ENCODE assay signal across 30 mouse cellular contexts in the genomic region with DNA sequence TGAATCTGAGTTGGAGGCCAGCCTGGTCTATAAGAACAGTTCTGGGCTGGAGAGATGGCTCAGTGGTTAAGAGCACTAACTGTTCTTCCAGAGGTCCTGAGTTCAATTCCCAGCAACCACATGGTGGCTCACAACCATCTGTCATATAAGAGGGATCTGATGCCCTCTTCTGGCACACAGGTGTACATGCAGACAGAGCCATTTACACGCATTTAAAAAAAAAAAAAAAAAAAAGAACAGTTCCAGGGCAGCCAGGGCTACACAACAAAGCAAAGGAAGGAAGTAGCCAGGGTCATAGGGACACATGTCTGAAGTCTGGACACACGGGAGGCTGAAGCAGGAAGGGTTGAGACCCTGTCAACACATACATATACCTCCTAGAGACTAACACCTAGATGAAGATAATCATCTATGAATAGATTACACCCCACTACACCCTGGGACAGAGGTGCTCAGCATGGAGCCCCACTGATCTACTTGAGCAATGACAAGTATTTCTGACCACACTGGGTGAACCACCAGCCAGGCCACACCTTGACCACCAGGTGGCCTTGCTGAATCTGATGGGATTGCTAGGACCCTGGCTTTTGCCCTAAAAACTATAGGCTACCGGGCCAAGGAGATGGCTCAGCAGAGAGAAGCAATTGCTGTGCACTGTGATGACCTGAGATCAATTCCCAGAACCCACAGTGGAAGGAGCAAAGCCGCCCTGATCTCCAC. TPM values are rescaled to one million over a fixed set of nuclear protein-coding genes. Genes with fewer than 3 reads are reported as not detected.
DNase-seq lines count a peak whose midpoint lies in the region; ATAC-seq and TF ChIP-seq lines count a peak whose summit lies in the region.
"Had no signal": no experiment of that assay in that cellular context is flagged by ENCODE, and none has a peak within 500 bp of the region (broad histone marks: within the 10 kb centered on the region; RNA-seq: fewer than 3 reads in every experiment).

No protein-coding gene starts in this region.

- 74% methylated on average over 4 of the region's 4 CpGs for WGBS in kidney, postnatal 0 days

- H3K36me3 ChIP-seq in kidney, postnatal 0 days (ENCODE audit: insufficient read depth, low read length): no peaks in the 10 kb centered on the region
- peaks cover 0 to 36% of the 10 kb centered on the region in 2 experiments for H3K36me3 ChIP-seq in CH12.LX (replicated peaks in 1 of 2; ENCODE audit: control insufficient read depth in 1 of 2, insufficient read depth in 1 of 2, low read length in 1 of 2)
- H3K36me3 ChIP-seq in E14TG2a.4 (ENCODE audit: insufficient read depth, low read length): peaks cover 11% of the 10 kb centered on the region
- H3K36me3 ChIP-seq: embryonic facial prominence, embryonic 12.5 days; forebrain, embryonic 15.5 days; intestine, embryonic 15.5 days; stomach, embryonic 15.5 days had no signal

- no peak for DNase-seq in kidney, postnatal 0 days (ENCODE audit: low spot score)
- no peak for DNase-seq in kidney, adult 8-10 months
- DNase-seq in CH12.LX (ENCODE audit: extremely low read depth) (no peak), R1 (ENCODE audit: low read depth, low spot score) (peak; percentile 75)
- no peak for DNase-seq in urinary bladder, postnatal 25 days (ENCODE audit: low spot score)
- DNase-seq: adrenal gland, postnatal 10 days; B cell, adult 2 months; cerebellum, adult 11 months; cerebellum, adult 9-10 months; cerebellum, postnatal 36 days; embryo, embryonic 11 days; gastrocnemius, adult 2 months; gastrocnemius, postnatal 36 days; heart, postnatal 14 days; kidney, postnatal 4 days; layer of hippocampus, adult 9-11 months; liver; lung, adult 2 months; lung, postnatal 14 days; midbrain, embryonic 14.5 days; thymus, postnatal 14 days had no signal

- H3K4me2 ChIP-seq in kidney, postnatal 0 days (ENCODE audit: low read length): no peak overlapping the region
- no peak overlapping the region for H3K4me2 ChIP-seq in CH12.LX (ENCODE audit: insufficient read depth, low read depth, poor library complexity, severe bottlenecking)
- H3K4me2 ChIP-seq: embryonic facial prominence, embryonic 12.5 days; forebrain, embryonic 15.5 days; intestine, embryonic 15.5 days; stomach, embryonic 15.5 days had no signal

- in situ Hi-C loops in CH12.LX (cut with MboI; ENCODE audit: low pct_ligation_motif_present, low pct_unique_long_range_greater_than_20kb, low sequenced_read_pairs): no loop called here

- no peak; the same call in 1 of the 2 replicates for TF ChIP-seq RAD21 in CH12.LX (IDR thresholded peaks at IDR 0.05; ENCODE audit: low read depth, low read length)

- no peak for ATAC-seq in kidney, postnatal 0 days (replicated peaks; ENCODE audit: low FRiP score, low read depth)
- ATAC-seq in inflammation-experienced regulatory T-cells, adult 6 months: no peak
- ATAC-seq: forebrain, embryonic 15.5 days; hindbrain, embryonic 16.5 days; intestine, embryonic 15.5 days had no signal

- H3K27ac ChIP-seq in kidney, postnatal 0 days: 0 out of 2 replicates have a peak overlapping the region, but pooled peaks have one; percentile 13
- H3K27ac ChIP-seq in CH12.LX (ENCODE audit: insufficient read depth, low read depth): no peak overlapping the region
- H3K27ac ChIP-seq: embryonic facial prominence, embryonic 12.5 days; forebrain, embryonic 15.5 days; gastrocnemius, adult 2 months; intestine, embryonic 15.5 days; stomach, embryonic 15.5 days had no signal

- dilution Hi-C loops in CH12.LX (cut with MboI; ENCODE audit: extremely low pct_ligation_motif_present, extremely low pct_unique_long_range_greater_than_20kb, low sequenced_read_pairs): no loop called here

- no peaks in the 10 kb centered on the region for H3K4me1 ChIP-seq in kidney, postnatal 0 days (replicated peaks; ENCODE audit: insufficient read depth, low read length)
- peaks cover 4 to 25% of the 10 kb centered on the region in 2 experiments for H3K4me1 ChIP-seq in CH12.LX (ENCODE audit: control insufficient read depth in 1 of 2, insufficient read depth in 2 of 2)
- peaks cover 91% of the 10 kb centered on the region for H3K4me1 ChIP-seq in E14TG2a.4 (replicated peaks; ENCODE audit: low read depth, low read length)
- H3K4me1 ChIP-seq: forebrain, embryonic 15.5 days had no signal

- H3K9ac ChIP-seq in kidney, postnatal 0 days (ENCODE audit: low read depth, low read length): no peak overlapping the region
- H3K9ac ChIP-seq in CH12.LX (ENCODE audit: insufficient read depth, low read depth): no peak overlapping the region
- H3K9ac ChIP-seq: embryonic facial prominence, embryonic 12.5 days; forebrain, embryonic 15.5 days; intestine, embryonic 15.5 days; stomach, embryonic 15.5 days had no signal

- peak; percentile 19; the same call in 1 of the 2 replicates for TF ChIP-seq CTCF in kidney, postnatal 0 days (IDR thresholded peaks at IDR 0.05; ENCODE audit: low read depth)
- peak; percentile 11 to 30; a peak in 2 of 4 replicates for TF ChIP-seq CTCF in CH12.LX (conservative IDR thresholded peaks at IDR 0.05 in 1 of 2, IDR thresholded peaks at IDR 0.05 in 1 of 2; ENCODE audit: low read depth in 2 of 2, low read length in 2 of 2)
- peak; percentile 17; the same call in 1 of the 2 replicates for TF ChIP-seq CTCF in E14TG2a.4 (conservative IDR thresholded peaks at IDR 0.05; ENCODE audit: low read length)

- no peak for TF ChIP-seq EP300 in CH12.LX (IDR thresholded peaks at IDR 0.05; ENCODE audit: low read length)

- no peaks in the 10 kb centered on the region for H3K27me3 ChIP-seq in kidney, postnatal 0 days (ENCODE audit: insufficient read depth, low read length)
- no peaks in the 10 kb centered on the region for H3K27me3 ChIP-seq in CH12.LX (replicated peaks)
- no peaks in the 10 kb centered on the region for H3K27me3 ChIP-seq in E14TG2a.4 (ENCODE audit: insufficient read depth, low read length)
- H3K27me3 ChIP-seq: embryonic facial prominence, embryonic 12.5 days; forebrain, embryonic 15.5 days; intestine, embryonic 15.5 days; stomach, embryonic 15.5 days had no signal

- no peaks in the 10 kb centered on the region for H3K9me3 ChIP-seq in kidney, postnatal 0 days (replicated peaks; ENCODE audit: low read length)
- peaks cover 8% of the 10 kb centered on the region for H3K9me3 ChIP-seq in CH12.LX (replicated peaks; ENCODE audit: low read length)
- no peaks in the 10 kb centered on the region for H3K9me3 ChIP-seq in E14TG2a.4 (ENCODE audit: low read length)
- H3K9me3 ChIP-seq: embryonic facial prominence, embryonic 12.5 days; forebrain, embryonic 15.5 days; intestine, embryonic 15.5 days; stomach, embryonic 15.5 days had no signal

- TF ChIP-seq POLR2A in CH12.LX (IDR thresholded peaks at IDR 0.05; ENCODE audit: low read depth, low read length): no peak

- H3K79me2 ChIP-seq in CH12.LX (replicated peaks; ENCODE audit: control insufficient read depth, extremely low read depth, insufficient read depth, poor library complexity, severe bottlenecking): peaks cover 14% of the 10 kb centered on the region

- H3K4me3 ChIP-seq in kidney, postnatal 0 days (replicated peaks; ENCODE audit: low read depth, low read length): no peak overlapping the region
- H3K4me3 ChIP-seq in CH12.LX (replicated peaks in 1 of 3; ENCODE audit: low read depth in 2 of 3, low read length in 2 of 3, poor library complexity in 1 of 3): no peak overlapping the region
- H3K4me3 ChIP-seq in E14TG2a.4 (replicated peaks; ENCODE audit: low read length): peak overlapping the region; percentile 21; the same call in 1 of the 2 replicates
- H3K4me3 ChIP-seq: embryonic facial prominence, embryonic 12.5 days; forebrain, embryonic 15.5 days; gastrocnemius, adult 2 months; intestine, embryonic 15.5 days; stomach, embryonic 15.5 days had no signal

TF ChIP-seq in CH12.LX, 34 proteins besides CTCF, POLR2A, EP300 and RAD21:
- TF ChIP-seq ELF1 (IDR thresholded peaks at IDR 0.05; ENCODE audit: low read depth, low read length): no peak
- TF ChIP-seq ZNF384 (IDR thresholded peaks at IDR 0.05; ENCODE audit: low read depth, low read length): peak; percentile 71
- TF ChIP-seq USF1 (IDR thresholded peaks at IDR 0.05; ENCODE audit: low read depth, low read length): no peak
- TF ChIP-seq SMC3 (IDR thresholded peaks at IDR 0.05; ENCODE audit: low read depth, low read length): peak; percentile 6
- no peak for TF ChIP-seq NRF1 (IDR thresholded peaks at IDR 0.05; ENCODE audit: low read depth, low read length)

RNA-seq across cellular contexts. Expression of gene A4galt, which starts 9.5 kb away (rescaled TPM):
- polyA plus RNA-seq in kidney, postnatal 0 days (2015; fragmentation: Nextera tagmentation; extraction: Ambion mirVana): 26.5 and 27.2 TPM in 2 replicates
- total RNA-seq in CH12.LX (2012; rRNA removed) (23.6 and 29.8 TPM in 2 replicates), CH12.LX (2014; rRNA removed) (14.8 and 15.9 TPM in 2 replicates)
- polyA plus RNA-seq in CH12.LX (2012; ENCODE audit: insufficient read length, low read depth): 11.2 and 11.4 TPM in 2 replicates
- not detected for polyA plus RNA-seq in inflammation-experienced regulatory T-cells, adult 6 months (2017; shearing (Covaris generic))
- total RNA-seq: monocyte, adult 5-6 weeks had no signal
- polyA plus RNA-seq: limb, embryonic 11.5 days had no signal

Comparison
In these comparisons a context has a peak if more than half of its experiments do, and no peak if none do; other contexts are left out.
1. RNA of gene A4galt, which starts 9.5 kb away (polyA plus RNA-seq): 26.5 to 27.2 TPM in kidney, postnatal 0 days and 11.2 to 11.4 TPM in CH12.LX; not detected in inflammation-experienced regulatory T-cells, adult 6 months; every median in the first group is over 10 times any median in the second.
2. Peak in every context shown above with its lines, with median percentiles within 50 percentile points of each other: CTCF ChIP-seq.